Mouse (Mus musculus) cerebellum, adult 2 months (tissue): ENCODE measurements around the gene Smco3.

Source experiments
- CTCF ChIP-seq: fragments of 200-500 bp; IDR thresholded peaks from 2 replicates; pipeline ENCODE4 v1.5.1; 2011; ENCODE audit warnings: low read depth, mild to moderate bottlenecking, control low read depth, low read length, moderate library complexity, borderline replicate concordance; ENCODE audit not compliant: insufficient read depth
- POLR2A ChIP-seq: fragments of 200-500 bp; IDR thresholded peaks from 2 replicates; pipeline ENCODE4 v1.6.1; 2011; ENCODE audit warnings: low read length, control low read depth, borderline replicate concordance; ENCODE audit not compliant: insufficient read depth

DNA sequence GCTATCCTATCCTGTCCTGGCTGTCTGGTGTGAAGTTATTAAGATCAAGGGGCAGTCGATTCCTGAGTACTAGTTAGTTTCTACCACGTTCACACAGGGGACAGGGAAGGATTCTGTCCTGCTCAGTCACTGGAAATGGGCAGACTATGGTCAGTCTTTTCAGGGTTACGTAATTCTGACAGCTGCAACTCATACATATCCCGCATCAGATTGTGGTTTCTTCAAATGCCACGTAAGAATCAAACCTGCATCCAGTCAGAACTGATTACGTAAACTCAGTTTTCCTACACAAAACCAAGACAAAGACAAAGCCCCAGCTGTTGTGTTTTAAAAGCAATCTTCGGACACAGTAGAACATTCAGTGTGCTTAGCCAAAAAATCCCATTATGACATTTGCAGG lies 19.9 kb downstream of the Smco3 start:
- TF ChIP-seq CTCF (no peak), POLR2A (no peak)
